Mouse (Mus musculus) brain, embryonic 14.5 days (tissue): ENCODE results near the gene Nfkbie. TPM values are rescaled to one million over a fixed set of nuclear protein-coding genes. Genes with fewer than 3 reads are reported as not detected.

ENCODE experiments used
- DNase-seq: peaks from one replicate; pipeline ENCODE4 v3.0.0-alpha.2; 2011; ENCODE audit warnings: low read depth
- CTCF ChIP-seq: fragments of 200-500 bp; IDR thresholded peaks from 2 replicates; pipeline ENCODE4 v1.5.1; 2012; ENCODE audit warnings: inconsistent platforms, mild to moderate bottlenecking, moderate library complexity, borderline replicate concordance; ENCODE audit not compliant: insufficient read depth, insufficient read length; ENCODE audit errors: extremely low read depth
- POLR2A ChIP-seq: fragments of 200-500 bp; IDR thresholded peaks from 2 replicates; pipeline ENCODE4 v1.6.1; 2012; ENCODE audit warnings: mild to moderate bottlenecking, inconsistent platforms, borderline replicate concordance; ENCODE audit not compliant: poor library complexity, insufficient read depth, insufficient read length, severe bottlenecking; ENCODE audit errors: extremely low read depth
- polyA plus RNA-seq: library from polyadenylated mRNA; depleted of rRNA; stranded (reverse); fragments of >200 nt; gene quantifications from 2 replicates; pipeline ENCODE4 v1.2.3, GENCODE M21; 2012

Nfkbie gene
- polyA plus RNA-seq, 1 experiment, result 3.4 TPM

- TF ChIP-seq CTCF (no peak), POLR2A (no peak)
- DNase-seq, result no peak
These were observed 24.1 kb downstream of the Nfkbie start for GRCm38 (mm10) chr17:45579554-45579953.

GRCm38 (mm10) chr17:45580958-45581477 lies 25.5 kb downstream of the Nfkbie start:
- DNase-seq, result no peak
- no peak for TF ChIP-seq POLR2A
- no peak for TF ChIP-seq CTCF

GRCm38 (mm10) chr17:45581567-45581983 lies 26.1 kb downstream of the Nfkbie start:
- no peak for TF ChIP-seq POLR2A
- TF ChIP-seq CTCF, result peak; percentile 82; the same call in 1 of the 2 replicates
- DNase-seq, result peak; percentile 87

- TF ChIP-seq POLR2A, result no peak
- no peak for TF ChIP-seq CTCF
- no peak for DNase-seq
These were observed 26.7 kb downstream of the Nfkbie start for GRCm38 (mm10) chr17:45582188-45582587.

GRCm38 (mm10) chr17:45582715-45583355 lies 27.3 kb downstream of the Nfkbie start:
- no peak for DNase-seq
- TF ChIP-seq CTCF, result peak; percentile 19; the same call in 1 of the 2 replicates
- no peak for TF ChIP-seq POLR2A

GRCm38 (mm10) chr17:45584096-45584896 lies 28.8 kb downstream of the Nfkbie start:
- TF ChIP-seq POLR2A (no peak), CTCF (no peak)
- DNase-seq, result peak; percentile 83

GRCm38 (mm10) chr17:45584939-45585678 lies 29.6 kb downstream of the Nfkbie start:
- peak; percentile 80 for DNase-seq
- TF ChIP-seq CTCF (peak; percentile 90), POLR2A (no peak)

GRCm38 (mm10) chr17:45585725-45586448 lies 30.4 kb downstream of the Nfkbie start:
- DNase-seq, result no peak
- TF ChIP-seq CTCF (no peak), POLR2A (no peak)

GRCm38 (mm10) chr17:45586449-45586837 lies 30.9 kb downstream of the Nfkbie start:
- DNase-seq, result no peak
- TF ChIP-seq CTCF (peak; percentile 31; the same call in 1 of the 2 replicates), POLR2A (no peak)

GRCm38 (mm10) chr17:45588370-45588769 lies 32.9 kb downstream of the Nfkbie start:
- DNase-seq, result no peak

GRCm38 (mm10) chr17:45589236-45589635 lies 33.7 kb downstream of the Nfkbie start:
- DNase-seq, result no peak
- TF ChIP-seq CTCF, result no peak
- no peak for TF ChIP-seq POLR2A

More at GRCm38 (mm10) chr17:45588370-45588769, 32.9 kb downstream of the Nfkbie start:
- TF ChIP-seq CTCF, result no peak
- TF ChIP-seq POLR2A, result no peak

GRCm38 (mm10) chr17:45589844-45590243 lies 34.3 kb downstream of the Nfkbie start:
- no peak for DNase-seq
- TF ChIP-seq CTCF (no peak), POLR2A (no peak)
